Mouse (Mus musculus): Measurements from ENCODE around the gene Bag5. TPM values are rescaled to one million over a fixed set of nuclear protein-coding genes. Genes with fewer than 3 reads are reported as not detected.

Gene Bag5
- total RNA-seq (2015) (23.6 and 25.8 TPM in 2 replicates), total RNA-seq (2017) (29.2 and 46.3 TPM in 2 replicates)

- ATAC-seq (replicated peaks; ENCODE audit: poor library complexity) = peak; percentile 95
Observed at GRCm38 (mm10) chr12:111713004-111713651, at the start of gene Bag5, which contains the start of gene Apopt1. Bag5 (minus strand) TSS chr12:111713257. Apopt1 (plus strand) TSS chr12:111713261.

- ATAC-seq (replicated peaks; ENCODE audit: poor library complexity) = no peak
Observed at GRCm38 (mm10) chr12:111760306-111760908, 47.4 kb upstream of the Bag5 start.

GRCm38 (mm10) chr12:111759176-111760061, 46.4 kb upstream of the Bag5 start:
- peak; percentile 15 for ATAC-seq (replicated peaks; ENCODE audit: poor library complexity)

- peak; percentile 57 for ATAC-seq (replicated peaks; ENCODE audit: poor library complexity)
Observed at GRCm38 (mm10) chr12:111758381-111759175, 45.5 kb upstream of the Bag5 start, which contains the start of gene Klc1. Klc1 (plus strand) TSS chr12:111758849.

GRCm38 (mm10) chr12:111757561-111758325, 44.7 kb upstream of the Bag5 start:
- no peak for ATAC-seq (replicated peaks; ENCODE audit: poor library complexity)

GRCm38 (mm10) chr12:111756698-111757082, 43.6 kb upstream of the Bag5 start:
- ATAC-seq (replicated peaks; ENCODE audit: poor library complexity) = no peak; the same call in 1 of the 2 replicates

- no peak for ATAC-seq (replicated peaks; ENCODE audit: poor library complexity)
Observed at GRCm38 (mm10) chr12:111756082-111756697, 43.1 kb upstream of the Bag5 start.

GRCm38 (mm10) chr12:111755231-111755630, 42.2 kb upstream of the Bag5 start:
- ATAC-seq (replicated peaks; ENCODE audit: poor library complexity) = no peak

- ATAC-seq (replicated peaks; ENCODE audit: poor library complexity) = no peak
Observed at GRCm38 (mm10) chr12:111754710-111755109, 41.7 kb upstream of the Bag5 start.

GRCm38 (mm10) chr12:111753347-111753746, 40.3 kb upstream of the Bag5 start:
- no peak for ATAC-seq (replicated peaks; ENCODE audit: poor library complexity)

- no peak for ATAC-seq (replicated peaks; ENCODE audit: poor library complexity)
Observed at GRCm38 (mm10) chr12:111752491-111752890, 39.4 kb upstream of the Bag5 start.

GRCm38 (mm10) chr12:111750739-111751138, 37.7 kb upstream of the Bag5 start:
- no peak for ATAC-seq (replicated peaks; ENCODE audit: poor library complexity)

GRCm38 (mm10) chr12:111747421-111747820, 34.4 kb upstream of the Bag5 start:
- no peak for ATAC-seq (replicated peaks; ENCODE audit: poor library complexity)

- ATAC-seq (replicated peaks; ENCODE audit: poor library complexity) = peak; percentile 83
Observed at GRCm38 (mm10) chr12:111746091-111746490, 33.0 kb upstream of the Bag5 start.

- no peak for ATAC-seq (replicated peaks; ENCODE audit: poor library complexity)
Observed at GRCm38 (mm10) chr12:111745274-111745673, 32.2 kb upstream of the Bag5 start.

GRCm38 (mm10) chr12:111743981-111744423, 30.9 kb upstream of the Bag5 start:
- peak; percentile 68 for ATAC-seq (replicated peaks; ENCODE audit: poor library complexity)

- no peak for ATAC-seq (replicated peaks; ENCODE audit: poor library complexity)
Observed at GRCm38 (mm10) chr12:111743419-111743818, 30.4 kb upstream of the Bag5 start.

- ATAC-seq (replicated peaks; ENCODE audit: poor library complexity) = no peak
Observed at GRCm38 (mm10) chr12:111741338-111741737, 28.3 kb upstream of the Bag5 start.

GRCm38 (mm10) chr12:111738754-111739153, 25.7 kb upstream of the Bag5 start:
- ATAC-seq (replicated peaks; ENCODE audit: poor library complexity) = peak; percentile 71

All from megakaryocyte progenitor cell, adult 5-6 weeks (primary cell).